Comparison of ENCODE assay signal across 10 mouse cellular contexts in genomic region chr7:25004806-25005205, GRCm38 (mm10). TPM values are rescaled to one million over a fixed set of nuclear protein-coding genes. Genes with fewer than 3 reads are reported as not detected.
DNase-seq lines count a peak whose midpoint lies in the region; ATAC-seq and TF ChIP-seq lines count a peak whose summit lies in the region.
"Had no signal": no experiment of that assay in that cellular context is flagged by ENCODE, and none has a peak within 500 bp of the region (broad histone marks: within the 10 kb centered on the region; RNA-seq: fewer than 3 reads in every experiment).

No protein-coding gene starts in this region.

- ATAC-seq in forebrain, embryonic 16.5 days = no peak
- no peak for ATAC-seq in midbrain, embryonic 13.5 days

- H3K9ac ChIP-seq in forebrain, embryonic 16.5 days (replicated peaks; ENCODE audit: low read depth, low read length) = peak overlapping the region; percentile 88
- H3K9ac ChIP-seq in midbrain, embryonic 13.5 days (replicated peaks) = peak overlapping the region; percentile 94
- H3K9ac ChIP-seq: liver, embryonic 13.5 days had no signal

- whole genome bisulfite sequencing in forebrain, embryonic 16.5 days = 40% methylated on average over 5 of the region's 9 CpGs
- WGBS in midbrain, embryonic 13.5 days = 23% methylated on average over 9 of the region's 9 CpGs

- H3K4me3 ChIP-seq in layer of hippocampus, adult 2 months = peak overlapping the region; percentile 84
- H3K4me3 ChIP-seq in forebrain, embryonic 16.5 days (replicated peaks; ENCODE audit: low read length) = peak overlapping the region; percentile 75
- peak overlapping the region; percentile 86 for H3K4me3 ChIP-seq in midbrain, embryonic 13.5 days (replicated peaks)
- no peak overlapping the region for H3K4me3 ChIP-seq in gastrocnemius, adult 2 months

- H3K36me3 ChIP-seq in forebrain, embryonic 16.5 days (ENCODE audit: control insufficient read depth, insufficient read depth) = peaks cover 7% of the 10 kb centered on the region
- H3K36me3 ChIP-seq in midbrain, embryonic 13.5 days = peaks cover 13% of the 10 kb centered on the region
- H3K36me3 ChIP-seq: liver, embryonic 13.5 days had no signal

- no peaks in the 10 kb centered on the region for H3K9me3 ChIP-seq in forebrain, embryonic 16.5 days (ENCODE audit: control insufficient read depth, low read length)
- H3K9me3 ChIP-seq in midbrain, embryonic 13.5 days = no peaks in the 10 kb centered on the region
- H3K9me3 ChIP-seq: liver, embryonic 13.5 days had no signal

- H3K27ac ChIP-seq in layer of hippocampus, adult 2 months = peak overlapping the region; percentile 99
- H3K27ac ChIP-seq in forebrain, embryonic 16.5 days (ENCODE audit: low read length) = peak overlapping the region; percentile 96
- H3K27ac ChIP-seq in midbrain, embryonic 13.5 days = peak overlapping the region; percentile 98
- no peak overlapping the region for H3K27ac ChIP-seq in gastrocnemius, adult 2 months
- H3K27ac ChIP-seq: liver, embryonic 13.5 days had no signal

- no peak for DNase-seq in layer of hippocampus, adult 2 months (ENCODE audit: low spot score in 2 of 2)
- DNase-seq in layer of hippocampus, adult 8-10 months (ENCODE audit: low spot score in 2 of 2) = no peak
- peak; percentile 71 for DNase-seq in cerebellum, postnatal 10 days
- no peak for DNase-seq in T-cell, adult 2 months (ENCODE audit: low spot score)
- no peak for DNase-seq in lung, adult 18-20 months
- DNase-seq in gastrocnemius, adult 2 months = no peak
- DNase-seq: kidney, postnatal 10 days; liver, embryonic 13.5 days had no signal

- H3K27me3 ChIP-seq in forebrain, embryonic 16.5 days (replicated peaks; ENCODE audit: control insufficient read depth, insufficient read depth, low read length) = no peaks in the 10 kb centered on the region
- peaks cover 10% of the 10 kb centered on the region for H3K27me3 ChIP-seq in midbrain, embryonic 13.5 days

- TF ChIP-seq CTCF in layer of hippocampus, adult 2 months (conservative IDR thresholded peaks at IDR 0.05) = no peak
- TF ChIP-seq CTCF in gastrocnemius, adult 2 months (IDR thresholded peaks at IDR 0.05) = no peak

- peaks cover 58% of the 10 kb centered on the region for H3K4me1 ChIP-seq in forebrain, embryonic 16.5 days (replicated peaks; ENCODE audit: control insufficient read depth, insufficient read depth, low read length)
- peaks cover 76% of the 10 kb centered on the region for H3K4me1 ChIP-seq in midbrain, embryonic 13.5 days (replicated peaks)

- peak overlapping the region; percentile 82 for H3K4me2 ChIP-seq in forebrain, embryonic 16.5 days (ENCODE audit: low read length)
- peak overlapping the region; percentile 83 for H3K4me2 ChIP-seq in midbrain, embryonic 13.5 days (replicated peaks)

- intact Hi-C loops in gastrocnemius, adult 2 months (cut with DNase I) = no loop called here

RNA-seq across cellular contexts. Expression of gene Atp1a3, which starts 1.0 kb away (rescaled TPM):
- total RNA-seq in layer of hippocampus, adult 2 months (2021) = 1,000 to 10,000 TPM; 2,443 to 2,563 TPM
- 1,000 to 10,000 TPM; 2,163 to 2,251 (median 2,216) TPM for total RNA-seq in layer of hippocampus, adult 8-10 months (2022)
- polyA plus RNA-seq in forebrain, embryonic 16.5 days (2015; fragmentation: Nextera tagmentation; extraction: Ambion mirVana) = 227 and 278 TPM in 2 replicates
- polyA plus RNA-seq in midbrain, embryonic 13.5 days (2015; fragmentation: Nextera tagmentation; extraction: Ambion mirVana) = 189 and 195 TPM in 2 replicates
- total RNA-seq in gastrocnemius, adult 2 months (2021) = not detected

RNA-seq across cellular contexts. Expression of gene Rabac1, which starts 32.3 kb away (rescaled TPM):
- 100 to 1,000 TPM; 275 to 315 TPM for total RNA-seq in layer of hippocampus, adult 2 months (2021)
- total RNA-seq in layer of hippocampus, adult 8-10 months (2022) = 100 to 1,000 TPM; 293 to 308 (median 300) TPM
- polyA plus RNA-seq in forebrain, embryonic 16.5 days (2015; fragmentation: Nextera tagmentation; extraction: Ambion mirVana) = 200 and 220 TPM in 2 replicates
- polyA plus RNA-seq in midbrain, embryonic 13.5 days (2015; fragmentation: Nextera tagmentation; extraction: Ambion mirVana) = 171 and 176 TPM in 2 replicates
- total RNA-seq in gastrocnemius, adult 2 months (2021) = 100 to 1,000 TPM; 231 to 243 TPM

Comparison
In these comparisons a context has a peak if more than half of its experiments do, and no peak if none do; other contexts are left out.
1. DNase-seq: peak in cerebellum, postnatal 10 days (2 of 2); none in layer of hippocampus, adult 2 months (0 of 2), layer of hippocampus, adult 8-10 months (0 of 2), T-cell, adult 2 months (single experiment), lung, adult 18-20 months (0 of 2) and gastrocnemius, adult 2 months (single experiment).
2. RNA of gene Atp1a3, which starts 1.0 kb away (total RNA-seq): 2,443 to 2,563 TPM in layer of hippocampus, adult 2 months and 2,163 to 2,251 TPM in layer of hippocampus, adult 8-10 months; not detected in gastrocnemius, adult 2 months; every median in the first group is over 1,000 times any median in the second.